Mouse (Mus musculus): ENCODE measurements around the gene Rps21. TPM values are rescaled to one million over a fixed set of nuclear protein-coding genes. Genes with fewer than 3 reads are reported as not detected.
A peak's percentile ranks its signal among the peaks of the same experiment; 100 is the strongest.

The Rps21 gene
- polyA plus RNA-seq, 1 experiment = 41.7 TPM

- Histone ChIP-seq H3K4me3 (replicated peaks) (peak overlapping the region; percentile 25), H3K36me3 (ENCODE audit: control insufficient read depth) (no peaks in the 10 kb centered on the region), H3K9me3 (ENCODE audit: control insufficient read depth, low read length) (no peaks in the 10 kb centered on the region; the same call in 1 of the 2 replicates), H3K27me3 (ENCODE audit: control insufficient read depth) (peaks cover 61% of the 10 kb centered on the region), H3K4me1 (ENCODE audit: control insufficient read depth) (peaks cover 24% of the 10 kb centered on the region)
- TF ChIP-seq GATA1 (IDR thresholded peaks at IDR 0.05; ENCODE audit: low read length) (no peak), TAL1 (IDR thresholded peaks at IDR 0.05; ENCODE audit: low read length) (no peak)
Measured at GRCm38 (mm10) chr2:180227262-180228059, 29.7 kb upstream of the Rps21 start.

DNA sequence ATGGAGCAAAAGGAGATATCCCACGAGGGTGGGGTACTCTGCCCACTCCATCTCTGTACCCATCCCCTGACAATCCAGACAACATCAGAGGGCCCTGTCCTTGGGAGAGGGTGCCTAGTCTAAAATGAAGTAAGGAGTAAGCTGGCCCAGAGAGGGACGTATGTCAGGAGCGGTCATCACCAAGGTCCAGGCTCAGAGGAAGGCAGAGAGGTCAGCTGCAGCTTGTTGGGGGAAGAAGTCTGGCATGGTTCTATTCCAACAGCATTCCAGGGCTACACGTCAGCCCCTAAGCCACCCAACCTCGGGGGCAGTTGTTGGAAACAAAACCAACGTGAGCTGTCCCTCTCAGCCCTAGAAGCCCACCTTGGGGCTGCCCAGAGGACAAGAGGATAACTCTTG lies 29.1 kb upstream of the Rps21 start:
- Histone ChIP-seq H3K4me1 (ENCODE audit: control insufficient read depth) (peaks cover 29% of the 10 kb centered on the region), H3K27me3 (ENCODE audit: control insufficient read depth) (peaks cover 56% of the 10 kb centered on the region), H3K36me3 (ENCODE audit: control insufficient read depth) (no peaks in the 10 kb centered on the region), H3K9me3 (ENCODE audit: control insufficient read depth, low read length) (no peaks in the 10 kb centered on the region; the same call in 1 of the 2 replicates), H3K4me3 (replicated peaks) (no peak overlapping the region)
- TF ChIP-seq GATA1 (IDR thresholded peaks at IDR 0.05; ENCODE audit: low read length) = no peak
- no peak for TF ChIP-seq TAL1 (IDR thresholded peaks at IDR 0.05; ENCODE audit: low read length)

DNA sequence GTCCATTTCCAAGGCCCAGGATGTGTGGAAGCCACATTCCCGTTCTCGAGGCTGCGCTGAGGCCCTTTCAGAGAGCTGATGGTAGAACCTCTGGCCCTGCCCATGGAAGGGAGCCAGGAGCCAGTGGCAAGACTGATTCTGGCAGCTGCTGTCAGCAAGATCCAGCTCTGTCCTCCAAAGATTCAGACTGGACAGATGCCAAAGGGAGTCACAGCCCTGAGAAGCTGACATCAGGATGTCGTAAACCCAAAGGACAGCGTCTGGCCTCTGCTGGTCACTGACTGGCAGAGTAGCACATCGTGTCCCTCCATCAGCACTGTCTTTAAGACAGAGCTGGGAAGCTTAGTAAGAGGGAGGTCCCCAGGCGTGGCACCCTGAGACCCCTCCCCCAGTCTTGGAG lies 28.6 kb upstream of the Rps21 start:
- Histone ChIP-seq H3K27me3 (ENCODE audit: control insufficient read depth) (peaks cover 51% of the 10 kb centered on the region), H3K4me3 (replicated peaks) (no peak overlapping the region), H3K9me3 (ENCODE audit: control insufficient read depth, low read length) (no peaks in the 10 kb centered on the region; the same call in 1 of the 2 replicates), H3K36me3 (ENCODE audit: control insufficient read depth) (no peaks in the 10 kb centered on the region), H3K4me1 (ENCODE audit: control insufficient read depth) (peaks cover 34% of the 10 kb centered on the region)
- TF ChIP-seq TAL1 (IDR thresholded peaks at IDR 0.05; ENCODE audit: low read length) (no peak), GATA1 (IDR thresholded peaks at IDR 0.05; ENCODE audit: low read length) (no peak)

GRCm38 (mm10) chr2:180229129-180229528 lies 28.0 kb upstream of the Rps21 start:
- Histone ChIP-seq H3K36me3 (ENCODE audit: control insufficient read depth) (no peaks in the 10 kb centered on the region), H3K4me1 (ENCODE audit: control insufficient read depth) (peaks cover 35% of the 10 kb centered on the region), H3K27me3 (ENCODE audit: control insufficient read depth) (peaks cover 45% of the 10 kb centered on the region), H3K9me3 (ENCODE audit: control insufficient read depth, low read length) (no peaks in the 10 kb centered on the region; the same call in 1 of the 2 replicates), H3K4me3 (replicated peaks) (no peak overlapping the region)
- TF ChIP-seq GATA1 (IDR thresholded peaks at IDR 0.05; ENCODE audit: low read length) = no peak
- TF ChIP-seq TAL1 (IDR thresholded peaks at IDR 0.05; ENCODE audit: low read length) = no peak

- no peak overlapping the region for H3K4me3 ChIP-seq (replicated peaks)
- H3K4me1 ChIP-seq (ENCODE audit: control insufficient read depth) = peaks cover 45% of the 10 kb centered on the region
- no peaks in the 10 kb centered on the region; the same call in 1 of the 2 replicates for H3K9me3 ChIP-seq (ENCODE audit: control insufficient read depth, low read length)
- no peaks in the 10 kb centered on the region for H3K36me3 ChIP-seq (ENCODE audit: control insufficient read depth)
- no peak for TF ChIP-seq GATA1 (IDR thresholded peaks at IDR 0.05; ENCODE audit: low read length)
- no peak for TF ChIP-seq TAL1 (IDR thresholded peaks at IDR 0.05; ENCODE audit: low read length)
- H3K27me3 ChIP-seq (ENCODE audit: control insufficient read depth) = peaks cover 32% of the 10 kb centered on the region
Measured at GRCm38 (mm10) chr2:180230482-180230881, 26.7 kb upstream of the Rps21 start.

GRCm38 (mm10) chr2:180233101-180233904 lies 23.9 kb upstream of the Rps21 start:
- Histone ChIP-seq H3K4me1 (ENCODE audit: control insufficient read depth) (peaks cover 57% of the 10 kb centered on the region), H3K4me3 (replicated peaks) (no peak overlapping the region), H3K9me3 (ENCODE audit: control insufficient read depth, low read length) (no peaks in the 10 kb centered on the region), H3K36me3 (ENCODE audit: control insufficient read depth) (no peaks in the 10 kb centered on the region), H3K27me3 (ENCODE audit: control insufficient read depth) (peaks cover 4% of the 10 kb centered on the region; the same call in 1 of the 2 replicates)
- TF ChIP-seq TAL1 (IDR thresholded peaks at IDR 0.05; ENCODE audit: low read length) = no peak
- no peak for TF ChIP-seq GATA1 (IDR thresholded peaks at IDR 0.05; ENCODE audit: low read length)

DNA sequence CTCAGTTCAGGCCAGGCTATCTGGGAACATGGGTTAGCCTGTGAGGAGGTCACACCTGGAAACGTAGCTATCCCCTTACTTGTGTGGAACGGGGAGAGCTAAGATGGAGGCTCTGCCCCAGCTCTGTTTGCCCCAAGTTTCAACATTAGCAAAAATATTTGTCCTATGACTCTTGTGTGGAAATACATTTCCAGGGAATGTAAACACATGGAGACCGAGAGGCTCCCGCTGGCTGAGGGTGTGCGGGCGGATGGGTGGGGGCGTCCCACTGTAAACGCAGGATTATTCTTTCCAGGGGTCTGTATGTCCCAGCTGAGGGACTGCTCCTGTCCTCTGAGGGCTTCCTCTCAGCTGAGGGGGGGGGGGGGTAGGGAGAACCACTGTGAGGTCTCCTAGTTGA lies 22.8 kb upstream of the Rps21 start:
- no peaks in the 10 kb centered on the region for H3K36me3 ChIP-seq (ENCODE audit: control insufficient read depth)
- H3K27me3 ChIP-seq (ENCODE audit: control insufficient read depth) = no peaks in the 10 kb centered on the region
- H3K4me1 ChIP-seq (ENCODE audit: control insufficient read depth) = peaks cover 65% of the 10 kb centered on the region
- no peak overlapping the region for H3K4me3 ChIP-seq (replicated peaks)
- TF ChIP-seq TAL1 (IDR thresholded peaks at IDR 0.05; ENCODE audit: low read length) (no peak), GATA1 (IDR thresholded peaks at IDR 0.05; ENCODE audit: low read length) (no peak)
- 0 out of 2 replicates have a peak, but pooled peaks cover 3% of the 10 kb centered on the region for H3K9me3 ChIP-seq (ENCODE audit: control insufficient read depth, low read length)

GRCm38 (mm10) chr2:180234980-180235379 lies 22.2 kb upstream of the Rps21 start:
- Histone ChIP-seq H3K9me3 (ENCODE audit: control insufficient read depth, low read length) (0 out of 2 replicates have a peak, but pooled peaks cover 3% of the 10 kb centered on the region), H3K36me3 (ENCODE audit: control insufficient read depth) (no peaks in the 10 kb centered on the region), H3K4me3 (replicated peaks) (peak overlapping the region; percentile 55), H3K27me3 (ENCODE audit: control insufficient read depth) (no peaks in the 10 kb centered on the region), H3K4me1 (ENCODE audit: control insufficient read depth) (peaks cover 65% of the 10 kb centered on the region)
- TF ChIP-seq TAL1 (IDR thresholded peaks at IDR 0.05; ENCODE audit: low read length) = no peak
- TF ChIP-seq GATA1 (IDR thresholded peaks at IDR 0.05; ENCODE audit: low read length) = no peak

DNA sequence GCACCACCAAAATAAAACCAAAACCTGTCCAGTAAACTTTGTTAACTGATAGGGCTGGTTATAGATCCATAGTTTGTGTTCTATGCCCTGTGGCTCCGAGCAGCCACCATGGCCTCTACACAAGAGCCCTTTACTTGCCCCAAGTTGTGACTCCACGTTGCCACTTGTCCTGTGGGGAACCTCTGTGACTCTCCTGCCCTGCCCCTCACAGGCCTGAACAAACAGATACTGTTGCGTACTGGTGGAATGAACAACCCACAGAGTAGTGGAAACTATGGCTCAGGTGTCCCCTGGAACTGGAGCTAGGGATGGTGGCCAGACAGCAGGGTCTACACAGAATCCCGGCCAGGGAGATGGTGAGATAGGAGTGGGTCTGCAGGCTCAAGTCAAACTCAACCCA lies 21.4 kb upstream of the Rps21 start:
- H3K36me3 ChIP-seq (ENCODE audit: control insufficient read depth) = no peaks in the 10 kb centered on the region
- peak overlapping the region; percentile 55 for H3K4me3 ChIP-seq (replicated peaks)
- TF ChIP-seq TAL1 (IDR thresholded peaks at IDR 0.05; ENCODE audit: low read length) (no peak), GATA1 (IDR thresholded peaks at IDR 0.05; ENCODE audit: low read length) (no peak)
- 0 out of 2 replicates have a peak, but pooled peaks cover 3% of the 10 kb centered on the region for H3K9me3 ChIP-seq (ENCODE audit: control insufficient read depth, low read length)
- H3K4me1 ChIP-seq (ENCODE audit: control insufficient read depth) = peaks cover 65% of the 10 kb centered on the region
- H3K27me3 ChIP-seq (ENCODE audit: control insufficient read depth) = no peaks in the 10 kb centered on the region
